Mouse (Mus musculus) MEL (cell line): ENCODE results near the gene Tead1. TPM values are rescaled to one million over a fixed set of nuclear protein-coding genes. Genes with fewer than 3 reads are reported as not detected.

Source experiments
- DNase-seq: peaks from one replicate; pipeline ENCODE4 v3.0.0; 2011; ENCODE audit warnings: low read depth, low spot score
- H3K27ac ChIP-seq: 2 replicates; pipeline ENCODE4 v1.5.1; 2012; ENCODE audit warnings: low read depth, mild to moderate bottlenecking, control low read depth, low read length, moderate library complexity; ENCODE audit not compliant: control insufficient read depth
- H3K27me3 ChIP-seq, 2 experiments: fragments of 150-350 bp in 1 of 2; sonication (generic) in 1 of 2; 2 replicates each; pipeline ENCODE4 v1.6.1; 2012; ENCODE audit warnings: low read length in 2 of 2, mild to moderate bottlenecking in 2 of 2, improper control_type of control experiment in 1 of 2, moderate library complexity in 1 of 2; ENCODE audit not compliant: insufficient read depth in 2 of 2, control insufficient read depth in 1 of 2
- H3K36me3 ChIP-seq, 2 experiments: 2 replicates each; pipeline ENCODE4 v1.6.1; 2012 to 2014; ENCODE audit warnings: low read length in 2 of 2, improper control_type of control experiment in 1 of 2, inconsistent platforms in 1 of 2, mild to moderate bottlenecking in 1 of 2; ENCODE audit not compliant: insufficient read depth in 2 of 2, control insufficient read depth in 1 of 2
- H3K4me1 ChIP-seq, 2 experiments: fragments of 150-350 bp in 1 of 2; sonication (generic) in 1 of 2; 2 replicates each; pipeline ENCODE4 v1.6.1; 2012; ENCODE audit warnings: low read length in 2 of 2, improper control_type of control experiment in 1 of 2, mild to moderate bottlenecking in 1 of 2; ENCODE audit not compliant: insufficient read depth in 2 of 2, control insufficient read depth in 1 of 2
- H3K4me3 ChIP-seq, 2 experiments: fragments of 150-350 bp in 1 of 2; sonication (generic) in 1 of 2; 2 replicates each; pipeline ENCODE4 v1.5.1; 2012; ENCODE audit warnings: low read depth in 2 of 2, low read length in 2 of 2, mild to moderate bottlenecking in 2 of 2, moderate library complexity in 2 of 2, control low read depth in 1 of 2, improper control_type of control experiment in 1 of 2; ENCODE audit not compliant: control insufficient read depth in 1 of 2, insufficient read depth in 1 of 2
- H3K79me2 ChIP-seq: 2 replicates; pipeline ENCODE4 v1.6.1; 2012; ENCODE audit warnings: mild to moderate bottlenecking, low read length, moderate library complexity; ENCODE audit not compliant: control insufficient read depth, poor library complexity, insufficient read depth
- H3K9ac ChIP-seq: 2 replicates; pipeline ENCODE4 v1.6.1; 2012; ENCODE audit warnings: low read depth, mild to moderate bottlenecking, control low read depth, low read length, moderate library complexity; ENCODE audit not compliant: control insufficient read depth, poor library complexity, severe bottlenecking
- H3K9me3 ChIP-seq: fragments of 150-350 bp; sonication (generic); replicated peaks from 2 replicates; pipeline ENCODE4 v1.6.1; 2012; ENCODE audit warnings: mild to moderate bottlenecking, low read length, improper control_type of control experiment, moderate library complexity; ENCODE audit not compliant: insufficient read depth
- CHD2 ChIP-seq: IDR thresholded peaks from 2 replicates; pipeline ENCODE4 v1.6.1; 2011; ENCODE audit warnings: low read length, improper control_type of control experiment
- ETS1 ChIP-seq: IDR thresholded peaks from 2 replicates; pipeline ENCODE4 v1.6.1; 2012; ENCODE audit warnings: low read depth, mild to moderate bottlenecking, inconsistent platforms, low read length, improper control_type of control experiment, moderate library complexity
- GABPA ChIP-seq: IDR thresholded peaks from 2 replicates; pipeline ENCODE4 v1.6.1; 2012; ENCODE audit warnings: low read depth, mild to moderate bottlenecking, inconsistent platforms, low read length, improper control_type of control experiment, moderate library complexity
- JUND ChIP-seq: IDR thresholded peaks from 2 replicates; pipeline ENCODE4 v1.6.1; 2011; ENCODE audit warnings: low read depth, mild to moderate bottlenecking, improper control_type of control experiment, low read length
- MAX ChIP-seq: IDR thresholded peaks from 2 replicates; pipeline ENCODE4 v1.6.1; 2011; ENCODE audit warnings: low read length, improper control_type of control experiment
- MEF2A ChIP-seq: IDR thresholded peaks from 2 replicates; pipeline ENCODE4 v1.6.1; 2014; ENCODE audit warnings: low read depth, mild to moderate bottlenecking, inconsistent platforms, low read length, improper control_type of control experiment; ENCODE audit not compliant: poor library complexity, insufficient replicate concordance, severe bottlenecking; ENCODE audit errors: extremely low read depth
- MXI1 ChIP-seq: IDR thresholded peaks from 2 replicates; pipeline ENCODE4 v1.6.1; 2011; ENCODE audit warnings: mild to moderate bottlenecking, low read depth, low read length, improper control_type of control experiment
- MYB ChIP-seq: IDR thresholded peaks from 2 replicates; pipeline ENCODE4 v1.6.1; 2011; ENCODE audit warnings: mild to moderate bottlenecking, low read depth, low read length, improper control_type of control experiment
- NELFE ChIP-seq: IDR thresholded peaks from 2 replicates; pipeline ENCODE4 v1.6.1; 2011; ENCODE audit warnings: low read depth, low read length, improper control_type of control experiment
- NRF1 ChIP-seq: IDR thresholded peaks from 2 replicates; pipeline ENCODE4 v1.6.1; 2014; ENCODE audit warnings: low read depth, mild to moderate bottlenecking, inconsistent platforms, low read length, improper control_type of control experiment, moderate library complexity; ENCODE audit not compliant: poor library complexity, insufficient read depth, severe bottlenecking
- POLR2AphosphoS2 ChIP-seq: IDR thresholded peaks from 2 replicates; pipeline ENCODE4 v1.6.1; 2011; ENCODE audit warnings: low read length, improper control_type of control experiment
- POLR2AphosphoS5 ChIP-seq: IDR thresholded peaks from 2 replicates; pipeline ENCODE4 v1.6.1; 2012; ENCODE audit warnings: low read depth, borderline replicate concordance, mild to moderate bottlenecking, inconsistent platforms, low read length, moderate library complexity, mixed read lengths
- RCOR1 ChIP-seq: IDR thresholded peaks from 2 replicates; pipeline ENCODE4 v1.6.1; 2012; ENCODE audit warnings: low read depth, mild to moderate bottlenecking, inconsistent platforms, low read length, improper control_type of control experiment
- TAL1 ChIP-seq: IDR thresholded peaks from 2 replicates; pipeline ENCODE4 v1.6.1; 2012; ENCODE audit warnings: mild to moderate bottlenecking, inconsistent platforms, low read length, moderate library complexity, mixed read lengths
- TBP ChIP-seq: IDR thresholded peaks from 2 replicates; pipeline ENCODE4 v1.8.0; 2011; ENCODE audit warnings: low read depth, low read length, improper control_type of control experiment
- TCF12 ChIP-seq: IDR thresholded peaks from 2 replicates; pipeline ENCODE4 v1.6.1; 2014; ENCODE audit warnings: low read depth, mild to moderate bottlenecking, inconsistent platforms, low read length, improper control_type of control experiment, moderate library complexity
- UBTF ChIP-seq: IDR thresholded peaks from 2 replicates; pipeline ENCODE4 v1.6.1; 2012; ENCODE audit warnings: low read depth, mild to moderate bottlenecking, inconsistent platforms, low read length, improper control_type of control experiment, moderate library complexity, borderline replicate concordance; ENCODE audit not compliant: insufficient read depth
- USF2 ChIP-seq, 2 experiments: IDR thresholded peaks; 2 replicates each; pipeline ENCODE4 v1.6.1; 2011 to 2012; ENCODE audit warnings: improper control_type of control experiment in 2 of 2, low read length in 2 of 2, borderline replicate concordance in 1 of 2, inconsistent platforms in 1 of 2, low read depth in 1 of 2, mild to moderate bottlenecking in 1 of 2; ENCODE audit not compliant: insufficient read depth in 1 of 2
- ZC3H11A ChIP-seq: IDR thresholded peaks from 2 replicates; pipeline ENCODE4 v1.6.1; 2012; ENCODE audit warnings: low read depth, mild to moderate bottlenecking, inconsistent platforms, low read length, improper control_type of control experiment
- ZKSCAN1 ChIP-seq: IDR thresholded peaks from 2 replicates; pipeline ENCODE4 v1.6.1; 2012; ENCODE audit warnings: low read depth, mild to moderate bottlenecking, inconsistent platforms, low read length, improper control_type of control experiment, moderate library complexity
- polyA plus RNA-seq, 2 experiments: library from polyadenylated mRNA; stranded (reverse) in 1 of 2; unstranded in 1 of 2; fragments of >175 nt in 1 of 2; fragments of >200 nt in 1 of 2; gene quantifications; 2 replicates each; pipeline versions ENCODE4 v1.2.1 to v1.2.4; 2012; ENCODE audit warnings: low replicate concordance in 2 of 2, low read depth in 1 of 2; ENCODE audit not compliant: insufficient read length in 2 of 2, insufficient read depth in 1 of 2, missing spikeins in 1 of 2
- total RNA-seq: library from RNA; depleted of rRNA; stranded (reverse); fragments of 300-350 nt; gene quantifications from 2 replicates; pipeline ENCODE4 v1.2.3, GENCODE M21; 2012

Tead1 gene
- total and polyA plus RNA-seq, 3 experiments: not detected

GRCm38 (mm10) chr7:112788321-112788751 is 109.2 kb downstream of the Tead1 start (continued):
- TF ChIP-seq MEF2A: no peak
- no peak for TF ChIP-seq MAX

DNA sequence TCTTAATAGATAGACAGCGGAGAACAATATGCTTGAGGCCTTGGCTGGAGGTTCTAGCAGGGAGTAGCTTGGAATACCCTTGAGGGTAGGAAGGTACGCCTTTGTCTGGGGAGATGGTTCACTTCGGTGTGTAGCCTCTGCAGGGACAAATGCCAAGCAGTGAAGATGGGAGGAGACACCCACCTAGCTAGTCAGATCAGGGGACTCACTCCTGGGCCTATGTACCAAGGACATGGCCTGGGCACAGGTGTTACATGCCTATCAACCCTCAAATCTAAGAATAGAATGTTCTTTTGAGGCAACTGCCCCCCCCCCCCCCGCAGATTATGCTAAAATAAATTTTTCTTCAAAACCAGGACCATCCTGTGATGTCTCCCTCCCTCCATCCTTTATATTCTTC is 110.6 kb downstream of the Tead1 start:
- Histone ChIP-seq H3K27me3 (no peaks in the 10 kb centered on the region), H3K27ac (no peak overlapping the region), H3K4me1 (no peaks in the 10 kb centered on the region), H3K4me3 (no peak overlapping the region), H3K79me2 (no peaks in the 10 kb centered on the region), H3K9me3 (no peaks in the 10 kb centered on the region), H3K36me3 (no peaks in the 10 kb centered on the region), H3K9ac (no peak overlapping the region)
- DNase-seq: no peak
- TF ChIP-seq ZC3H11A (no peak), TBP (no peak), ZKSCAN1 (no peak), RCOR1 (no peak), MAX (no peak), MXI1 (no peak), UBTF (no peak), ETS1 (no peak), JUND (no peak), TCF12 (no peak), NELFE (no peak), POLR2AphosphoS2 (no peak), USF2 (IDR thresholded peaks at IDR 0.05; ENCODE audit: borderline replicate concordance in 1 of 2, insufficient read depth in 1 of 2, low read depth in 1 of 2, low read length in 2 of 2) (no peak), POLR2AphosphoS5 (no peak), MYB (no peak), TAL1 (no peak), MEF2A (no peak), CHD2 (no peak)

DNA sequence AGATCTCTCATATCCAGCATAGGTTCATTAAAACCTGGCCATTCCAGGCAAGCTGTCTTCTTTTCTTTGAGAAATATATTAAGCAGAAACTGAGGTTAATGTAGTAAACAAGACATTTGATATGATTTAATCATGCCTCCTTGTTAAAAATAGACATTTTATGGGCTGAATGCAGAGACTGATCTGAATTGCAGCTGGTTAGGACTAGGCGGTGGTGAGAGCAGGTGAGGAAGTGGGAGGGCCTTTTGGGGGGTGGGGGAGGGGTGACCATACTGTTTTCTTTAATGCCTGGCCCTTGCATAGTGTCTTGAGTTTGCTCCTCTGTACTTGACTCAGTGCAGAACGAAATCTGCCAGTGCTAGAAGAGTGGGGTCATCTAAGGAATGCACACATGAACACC is 111.2 kb downstream of the Tead1 start:
- no peaks in the 10 kb centered on the region for H3K4me1 ChIP-seq
- TF ChIP-seq NRF1: no peak
- no peak for TF ChIP-seq GABPA
- no peak for TF ChIP-seq RCOR1
- TF ChIP-seq, all 39 proteins: peak for 0
- no peak for DNase-seq
- H3K27me3 ChIP-seq: no peaks in the 10 kb centered on the region
- H3K27ac ChIP-seq: no peak overlapping the region
- no peaks in the 10 kb centered on the region for H3K36me3 ChIP-seq
- H3K9ac ChIP-seq: no peak overlapping the region
- H3K79me2 ChIP-seq: no peaks in the 10 kb centered on the region
- H3K9me3 ChIP-seq: no peaks in the 10 kb centered on the region
- H3K4me3 ChIP-seq: no peak overlapping the region
